Mouse (Mus musculus): ENCODE data around the gene 4930451I11Rik. TPM values are rescaled to one million over a fixed set of nuclear protein-coding genes. Genes with fewer than 3 reads are reported as not detected.

Gene 4930451I11Rik
- total and polyA plus RNA-seq, 2 experiments: not detected

- H3K27ac ChIP-seq (replicated peaks; ENCODE audit: insufficient read depth, low read depth, low read length): peak overlapping the region; percentile 82
- 0 out of 2 replicates have a peak, but pooled peaks cover 3% of the 10 kb centered on the region for H3K4me1 ChIP-seq (ENCODE audit: control insufficient read depth, insufficient read depth, low read length)
- TF ChIP-seq POLR2A (IDR thresholded peaks at IDR 0.05; ENCODE audit: extremely low read depth, insufficient read depth, low read length): no peak
- TF ChIP-seq CTCF (IDR thresholded peaks at IDR 0.05; ENCODE audit: low read depth, low read length): no peak
- peak overlapping the region; percentile 89 for H3K9ac ChIP-seq (ENCODE audit: low read depth, low read length)
- WGBS: under 1% methylated on average over 40 of the region's 40 CpGs
- H3K79me2 ChIP-seq (ENCODE audit: control insufficient read depth, insufficient read depth, low read length): peaks cover 3% of the 10 kb centered on the region; the same call in 1 of the 2 replicates
- peak overlapping the region; percentile 75 for H3K4me3 ChIP-seq (ENCODE audit: insufficient read depth, low read depth, low read length)
- H3K36me3 ChIP-seq (ENCODE audit: control insufficient read depth, insufficient read depth, low read length): peaks cover 17% of the 10 kb centered on the region
- H3K27me3 ChIP-seq (ENCODE audit: control insufficient read depth, insufficient read depth, low read length): no peaks in the 10 kb centered on the region
- DNase-seq (ENCODE audit: extremely low read depth, low read depth, low spot score): no peak
Observed at GRCm38 (mm10) chr7:126798127-126799049, 33.1 kb downstream of the 4930451I11Rik start.

GRCm38 (mm10) chr7:126797411-126798126 is 33.9 kb downstream of the 4930451I11Rik start, which contains the start of gene Fam57b:
TSS of gene Fam57b (plus strand) at chr7:126797668.
- H3K9ac ChIP-seq (ENCODE audit: low read depth, low read length): peak within 1 kb of the TSS; percentile 89
- H3K4me3 ChIP-seq (ENCODE audit: insufficient read depth, low read depth, low read length): peak within 1 kb of the TSS; percentile 75
- 5% methylated on average over 21 of the region's 21 CpGs for WGBS
- peak within 1 kb of the TSS; percentile 82 for H3K27ac ChIP-seq (replicated peaks; ENCODE audit: insufficient read depth, low read depth, low read length)
- peaks cover 5% of the 10 kb centered on the region; the same call in 1 of the 2 replicates for H3K4me1 ChIP-seq (ENCODE audit: control insufficient read depth, insufficient read depth, low read length)
- peak; percentile 43 for DNase-seq (ENCODE audit: extremely low read depth, low read depth, low spot score)
- TF ChIP-seq CTCF (IDR thresholded peaks at IDR 0.05; ENCODE audit: low read depth, low read length) (no peak), POLR2A (IDR thresholded peaks at IDR 0.05; ENCODE audit: extremely low read depth, insufficient read depth, low read length) (no peak)
- H3K27me3 ChIP-seq (ENCODE audit: control insufficient read depth, insufficient read depth, low read length): no peaks in the 10 kb centered on the region
- peaks cover 3% of the 10 kb centered on the region; the same call in 1 of the 2 replicates for H3K79me2 ChIP-seq (ENCODE audit: control insufficient read depth, insufficient read depth, low read length)
- peaks cover 17% of the 10 kb centered on the region for H3K36me3 ChIP-seq (ENCODE audit: control insufficient read depth, insufficient read depth, low read length)

GRCm38 (mm10) chr7:126796350-126796932 is 35.0 kb downstream of the 4930451I11Rik start:
- WGBS: 79% methylated on average over 8 of the region's 8 CpGs
- no peak overlapping the region for H3K4me3 ChIP-seq (ENCODE audit: insufficient read depth, low read depth, low read length)
- DNase-seq (ENCODE audit: extremely low read depth, low read depth, low spot score): no peak
- peaks cover 17% of the 10 kb centered on the region for H3K36me3 ChIP-seq (ENCODE audit: control insufficient read depth, insufficient read depth, low read length)
- peaks cover 8% of the 10 kb centered on the region; the same call in 1 of the 2 replicates for H3K79me2 ChIP-seq (ENCODE audit: control insufficient read depth, insufficient read depth, low read length)
- TF ChIP-seq POLR2A (IDR thresholded peaks at IDR 0.05; ENCODE audit: extremely low read depth, insufficient read depth, low read length): no peak
- TF ChIP-seq CTCF (IDR thresholded peaks at IDR 0.05; ENCODE audit: low read depth, low read length): 0 out of 2 replicates have a peak, but pooled peaks have one; percentile 6
- no peak overlapping the region for H3K27ac ChIP-seq (replicated peaks; ENCODE audit: insufficient read depth, low read depth, low read length)
- peaks cover 5% of the 10 kb centered on the region; the same call in 1 of the 2 replicates for H3K4me1 ChIP-seq (ENCODE audit: control insufficient read depth, insufficient read depth, low read length)
- no peak overlapping the region for H3K9ac ChIP-seq (ENCODE audit: low read depth, low read length)
- no peaks in the 10 kb centered on the region for H3K27me3 ChIP-seq (ENCODE audit: control insufficient read depth, insufficient read depth, low read length)

- TF ChIP-seq CTCF (IDR thresholded peaks at IDR 0.05; ENCODE audit: low read depth, low read length) (no peak), POLR2A (IDR thresholded peaks at IDR 0.05; ENCODE audit: extremely low read depth, insufficient read depth, low read length) (no peak)
- peaks cover 7% of the 10 kb centered on the region for H3K4me1 ChIP-seq (ENCODE audit: control insufficient read depth, insufficient read depth, low read length)
- DNase-seq (ENCODE audit: extremely low read depth, low read depth, low spot score): no peak
- H3K36me3 ChIP-seq (ENCODE audit: control insufficient read depth, insufficient read depth, low read length): peaks cover 20% of the 10 kb centered on the region
- WGBS: 89% methylated on average over 16 of the region's 16 CpGs
- no peak overlapping the region for H3K9ac ChIP-seq (ENCODE audit: low read depth, low read length)
- peaks cover 8% of the 10 kb centered on the region; the same call in 1 of the 2 replicates for H3K79me2 ChIP-seq (ENCODE audit: control insufficient read depth, insufficient read depth, low read length)
- no peak overlapping the region for H3K27ac ChIP-seq (replicated peaks; ENCODE audit: insufficient read depth, low read depth, low read length)
- no peak overlapping the region for H3K4me3 ChIP-seq (ENCODE audit: insufficient read depth, low read depth, low read length)
- no peaks in the 10 kb centered on the region for H3K27me3 ChIP-seq (ENCODE audit: control insufficient read depth, insufficient read depth, low read length)
Observed at GRCm38 (mm10) chr7:126795387-126796317, 35.8 kb downstream of the 4930451I11Rik start.

GRCm38 (mm10) chr7:126794271-126794605 is 37.2 kb downstream of the 4930451I11Rik start:
- H3K27ac ChIP-seq (replicated peaks; ENCODE audit: insufficient read depth, low read depth, low read length): peak overlapping the region; percentile 48; the same call in 1 of the 2 replicates
- WGBS: 66% methylated on average over 4 of the region's 4 CpGs
- peaks cover 9% of the 10 kb centered on the region for H3K4me1 ChIP-seq (ENCODE audit: control insufficient read depth, insufficient read depth, low read length)
- no peak for DNase-seq (ENCODE audit: extremely low read depth, low read depth, low spot score)
- H3K36me3 ChIP-seq (ENCODE audit: control insufficient read depth, insufficient read depth, low read length): peaks cover 26% of the 10 kb centered on the region
- H3K79me2 ChIP-seq (ENCODE audit: control insufficient read depth, insufficient read depth, low read length): peaks cover 8% of the 10 kb centered on the region; the same call in 1 of the 2 replicates
- no peaks in the 10 kb centered on the region for H3K27me3 ChIP-seq (ENCODE audit: control insufficient read depth, insufficient read depth, low read length)
- no peak overlapping the region for H3K9ac ChIP-seq (ENCODE audit: low read depth, low read length)
- no peak for TF ChIP-seq CTCF (IDR thresholded peaks at IDR 0.05; ENCODE audit: low read depth, low read length)
- no peak for TF ChIP-seq POLR2A (IDR thresholded peaks at IDR 0.05; ENCODE audit: extremely low read depth, insufficient read depth, low read length)
- no peak overlapping the region for H3K4me3 ChIP-seq (ENCODE audit: insufficient read depth, low read depth, low read length)
